Mouse (Mus musculus) G1E-ER4 (cell line): ENCODE data around the gene Chd4. TPM values are rescaled to one million over a fixed set of nuclear protein-coding genes. Genes with fewer than 3 reads are reported as not detected.

Source experiments
- GATA1 ChIP-seq: IDR thresholded peaks from one replicate; pipeline ENCODE4 v1.8.0; 2012; ENCODE audit warnings: low read length, inconsistent platforms
- polyA plus RNA-seq: library from polyadenylated mRNA; stranded (reverse); fragments of >175 nt; gene quantifications from 2 replicates; pipeline ENCODE4 v1.2.3, GENCODE M21; 2012

Gene Chd4
- polyA plus RNA-seq, 1 experiment: 228 TPM

DNA sequence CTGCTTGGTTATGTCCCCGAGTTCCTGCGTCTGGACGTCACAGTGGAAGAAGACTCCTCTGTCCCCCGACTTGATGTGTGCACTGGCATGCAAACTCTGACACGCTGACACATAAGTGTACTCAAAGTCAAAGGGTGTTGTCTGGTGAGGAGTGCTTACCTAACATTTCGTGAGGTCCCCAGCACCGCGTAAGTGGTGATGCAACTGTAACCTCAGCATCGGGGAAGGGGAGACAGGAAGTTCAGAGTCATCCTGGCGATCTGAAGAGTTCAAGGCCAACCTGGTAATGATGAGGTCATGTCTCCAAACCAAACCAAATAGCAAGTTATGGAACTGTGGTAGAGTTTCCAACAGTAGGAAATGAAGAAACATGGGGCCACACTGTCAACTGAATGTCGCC, 16.8 kb downstream of the Chd4 start:
- no peak for TF ChIP-seq GATA1

DNA sequence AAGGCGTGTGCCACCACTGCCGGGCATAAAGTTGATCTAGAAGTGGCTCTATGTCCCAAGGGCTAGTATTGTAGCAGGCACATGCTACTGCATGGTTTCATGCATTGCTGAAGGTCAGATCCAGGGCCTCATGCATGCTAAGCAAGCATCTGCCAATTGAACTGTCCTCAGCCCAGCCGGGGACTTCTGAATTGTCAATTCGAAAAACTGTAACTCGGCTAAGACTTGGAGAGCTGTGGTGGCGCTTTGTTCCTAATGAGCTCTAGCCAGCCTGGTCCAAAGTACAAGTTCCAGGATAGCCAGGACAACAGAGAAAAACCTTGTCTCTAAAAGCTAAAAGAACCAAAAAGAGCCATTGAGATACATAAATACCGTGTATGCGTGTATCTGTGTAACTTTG, 23.6 kb downstream of the Chd4 start:
- no peak for TF ChIP-seq GATA1

DNA sequence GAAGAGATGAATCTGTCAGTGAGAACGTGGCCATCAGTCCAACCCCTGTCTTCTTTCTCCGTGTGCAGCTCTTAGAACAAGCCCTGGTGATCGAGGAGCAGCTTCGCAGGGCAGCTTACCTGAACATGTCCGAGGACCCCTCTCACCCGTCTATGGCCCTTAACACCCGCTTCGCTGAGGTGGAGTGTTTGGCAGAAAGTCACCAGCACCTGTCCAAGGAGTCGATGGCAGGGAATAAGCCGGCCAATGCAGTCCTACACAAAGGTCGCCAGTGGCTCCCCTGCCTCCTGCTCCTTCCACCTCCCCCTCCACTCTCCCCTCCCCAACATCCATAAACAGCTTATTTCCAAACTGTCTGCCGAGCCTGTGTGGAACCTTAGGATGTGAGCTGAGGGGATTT, 32.9 kb downstream of the Chd4 start:
- TF ChIP-seq GATA1: no peak

DNA sequence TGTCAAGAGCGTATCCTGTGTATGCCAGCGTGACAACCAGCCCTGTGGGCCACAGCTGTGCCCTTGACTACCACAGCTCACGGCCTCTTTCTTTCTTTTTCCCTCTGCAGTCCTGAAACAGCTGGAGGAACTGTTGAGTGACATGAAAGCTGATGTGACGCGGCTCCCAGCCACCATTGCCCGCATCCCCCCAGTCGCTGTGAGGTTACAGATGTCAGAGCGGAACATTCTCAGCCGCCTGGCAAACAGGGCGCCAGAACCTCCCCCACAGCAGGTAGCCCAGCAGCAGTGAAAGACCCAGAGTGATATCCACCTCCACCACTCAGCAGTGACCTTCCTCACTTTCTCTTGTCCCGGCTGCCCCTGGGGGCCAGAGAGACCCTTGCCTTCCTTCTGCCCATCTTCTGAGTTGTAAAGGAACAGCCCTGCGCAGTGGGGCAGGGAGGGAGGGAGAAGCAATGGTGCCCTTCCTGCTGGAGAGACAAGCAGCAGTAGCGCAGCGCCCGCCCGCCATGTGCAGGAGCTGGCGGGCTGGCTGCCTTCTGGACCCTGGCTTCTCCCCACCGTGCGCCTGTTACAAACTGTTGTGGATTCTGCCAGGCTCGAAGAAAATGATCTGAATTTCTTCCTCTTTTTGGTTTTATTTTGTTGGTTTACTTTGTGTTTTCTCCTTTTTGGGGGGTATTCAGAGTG, 34.1 kb downstream of the Chd4 start:
- no peak for TF ChIP-seq GATA1

DNA sequence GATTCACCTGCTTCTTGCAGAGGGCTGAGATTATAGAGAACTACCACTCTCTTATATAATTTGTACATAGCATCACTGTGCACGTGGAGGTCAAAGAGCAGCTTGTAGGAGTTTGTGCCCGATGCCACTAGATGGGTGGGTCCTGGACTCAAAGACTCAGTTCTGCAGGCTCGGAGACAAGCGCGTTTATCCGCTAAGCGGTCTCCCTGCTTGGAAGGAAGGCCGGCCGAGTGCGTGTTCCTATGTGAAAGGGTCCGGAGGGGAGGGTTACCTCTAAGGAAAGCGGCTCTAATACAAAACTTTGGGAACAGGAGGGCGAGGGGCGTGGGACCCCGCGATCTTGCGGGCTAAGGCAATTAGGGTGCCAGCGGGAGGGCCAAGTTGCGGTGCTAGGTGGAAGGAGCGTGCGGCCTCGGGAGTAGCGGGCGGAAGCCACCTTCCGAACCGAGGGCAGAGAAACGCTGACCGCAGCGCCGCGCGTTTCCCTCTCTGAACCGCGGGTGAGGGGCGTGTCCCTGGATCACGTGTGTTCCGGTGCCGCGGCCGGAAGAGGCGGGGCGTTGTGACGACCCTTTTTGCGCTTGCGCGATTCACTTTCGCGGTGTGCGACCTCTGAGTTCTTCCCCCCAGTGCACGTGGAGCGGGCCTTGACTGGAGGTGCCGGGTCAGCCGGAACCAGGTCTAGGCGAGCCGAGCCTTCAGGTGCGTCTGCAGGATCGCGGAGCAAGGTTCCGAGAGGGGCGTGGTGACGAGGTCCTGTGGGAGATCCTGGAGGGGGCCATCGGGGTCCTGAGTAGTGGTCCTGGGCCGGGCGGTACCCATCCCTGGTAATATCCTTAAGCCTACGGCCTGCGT, 35.7 kb downstream of the Chd4 start, which contains the start of gene Nop2:
Gene Nop2, plus strand, starts transcription at position 608 of the 855 bp plus-strand sequence.
- TF ChIP-seq GATA1: no peak

DNA sequence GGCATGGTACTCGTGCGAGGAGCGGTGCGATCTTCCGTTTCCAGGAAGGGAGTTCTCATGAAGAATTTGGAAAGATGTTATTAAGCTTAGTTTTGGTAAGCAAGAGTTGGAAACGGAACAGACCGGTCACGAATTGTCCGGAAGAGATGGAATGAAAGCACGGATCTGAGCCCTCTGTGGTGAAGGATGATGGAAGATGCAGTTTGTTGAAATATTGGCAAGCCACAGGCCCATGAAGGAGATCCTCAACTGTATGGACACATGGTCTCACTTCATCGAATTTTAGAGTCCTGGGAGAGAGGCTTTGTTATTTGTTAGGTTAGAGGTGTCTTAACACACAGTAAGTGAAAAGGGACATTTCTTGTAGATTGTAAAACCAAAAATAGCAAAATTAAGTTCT, 36.7 kb downstream of the Chd4 start:
- TF ChIP-seq GATA1: no peak

DNA sequence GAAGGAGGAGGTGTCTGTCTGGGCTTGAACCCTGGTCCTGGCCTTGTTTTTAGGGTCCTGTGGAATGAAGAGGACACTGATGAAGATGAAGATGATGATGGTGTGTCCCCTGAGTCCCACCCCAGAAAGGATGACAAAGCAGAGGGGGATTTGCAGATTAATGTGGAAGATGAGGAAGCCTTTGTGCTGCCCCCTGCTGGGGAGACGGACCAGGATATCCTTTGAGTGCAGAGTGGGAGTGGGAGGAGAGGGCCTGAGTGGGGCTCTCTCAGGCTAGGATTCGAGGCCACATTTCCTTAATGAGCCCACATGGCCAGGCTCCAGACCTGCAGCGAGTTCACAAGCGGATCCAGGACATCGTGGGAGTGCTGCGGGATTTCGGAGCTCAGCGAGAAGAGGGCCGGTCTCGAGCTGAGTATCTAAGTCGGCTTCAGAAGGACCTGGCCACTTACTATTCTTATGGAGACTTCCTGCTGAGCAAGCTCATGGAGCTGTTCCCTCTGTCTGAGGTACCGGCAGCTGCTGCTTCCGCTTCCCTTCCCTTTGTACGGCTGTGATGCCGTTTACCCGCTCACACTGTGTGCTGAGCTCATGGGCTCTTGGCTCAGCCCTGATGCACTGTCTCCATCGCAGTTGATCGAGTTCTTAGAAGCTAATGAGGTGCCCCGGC, 41.4 kb downstream of the Chd4 start:
- TF ChIP-seq GATA1: no peak

DNA sequence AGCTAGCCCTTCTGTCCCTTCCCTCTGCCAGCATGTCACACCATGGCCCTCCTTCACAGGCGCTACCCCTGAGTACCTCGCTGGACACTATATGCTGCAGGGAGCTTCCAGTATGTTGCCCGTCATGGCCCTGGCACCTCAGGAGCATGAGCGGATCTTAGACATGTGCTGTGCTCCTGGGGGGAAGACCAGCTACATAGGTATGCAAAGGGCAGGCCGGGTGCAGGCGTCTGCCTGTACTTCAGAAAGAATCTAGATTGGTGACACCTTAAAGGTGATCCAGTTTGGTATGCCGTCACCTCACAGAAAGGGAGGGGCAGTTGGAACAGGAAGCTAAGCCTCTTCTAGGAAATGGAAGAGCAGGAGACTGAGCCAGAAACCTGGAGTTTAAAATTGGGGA, 44.0 kb downstream of the Chd4 start:
- TF ChIP-seq GATA1: no peak

DNA sequence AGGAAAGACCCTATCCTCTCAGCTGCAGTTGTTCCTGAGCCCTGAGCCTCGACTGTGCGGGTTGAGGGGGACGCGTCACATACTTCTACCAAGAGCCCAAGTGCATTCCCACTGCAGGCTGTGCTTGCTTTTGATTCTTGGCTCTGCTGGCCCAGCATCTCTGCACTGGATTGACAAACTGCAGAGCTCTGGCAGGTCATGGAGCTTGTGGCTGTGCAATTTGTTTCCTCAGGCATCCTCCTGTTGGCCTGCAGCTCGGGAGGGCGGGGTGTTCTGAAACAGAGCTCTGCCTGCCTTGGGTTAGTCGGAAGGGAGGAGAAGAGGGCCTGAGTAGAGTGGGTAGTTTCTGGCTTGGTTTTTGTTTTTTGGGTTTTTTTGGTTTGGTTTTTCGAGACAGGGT, 46.7 kb downstream of the Chd4 start:
- no peak for TF ChIP-seq GATA1

DNA sequence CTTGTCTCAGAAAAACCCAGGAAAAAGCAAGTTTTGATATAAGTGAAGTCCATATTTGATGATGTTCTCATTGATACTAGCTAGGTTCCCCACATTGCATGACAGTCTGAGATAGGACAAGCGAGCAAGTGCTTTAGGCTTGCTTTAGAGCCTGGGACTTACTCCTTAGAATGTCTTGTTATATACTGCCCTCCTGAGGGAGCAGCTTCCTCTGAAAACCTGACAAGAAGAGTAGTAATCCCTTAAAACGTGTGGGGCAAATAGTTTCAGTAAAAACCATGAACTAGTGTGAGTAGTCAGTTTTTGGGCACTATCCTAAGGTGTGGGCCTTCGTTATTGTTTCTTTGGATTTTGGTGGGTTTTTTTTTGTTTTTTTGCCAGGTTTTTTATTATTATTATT, 47.3 kb downstream of the Chd4 start:
- TF ChIP-seq GATA1: no peak

DNA sequence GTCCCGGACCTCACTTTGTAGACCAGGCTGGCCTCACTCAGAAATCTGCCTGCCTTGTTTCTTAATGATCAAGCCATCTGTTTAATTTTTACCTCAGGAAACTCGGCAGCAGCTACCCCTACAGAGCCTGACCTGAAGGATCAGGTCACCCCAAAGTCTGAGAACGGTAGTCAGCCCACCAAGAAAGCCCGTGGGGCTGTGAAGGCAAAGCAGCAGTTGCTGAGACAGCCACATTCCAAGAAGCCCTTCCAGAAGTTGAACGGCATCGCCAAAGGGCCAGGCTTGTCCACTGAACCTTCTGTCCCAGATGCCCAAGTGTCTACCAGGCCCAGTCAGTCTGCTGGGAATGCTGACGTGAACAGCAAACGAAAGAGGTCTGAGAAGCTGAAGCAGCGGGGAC, 48.1 kb downstream of the Chd4 start:
- no peak for TF ChIP-seq GATA1

DNA sequence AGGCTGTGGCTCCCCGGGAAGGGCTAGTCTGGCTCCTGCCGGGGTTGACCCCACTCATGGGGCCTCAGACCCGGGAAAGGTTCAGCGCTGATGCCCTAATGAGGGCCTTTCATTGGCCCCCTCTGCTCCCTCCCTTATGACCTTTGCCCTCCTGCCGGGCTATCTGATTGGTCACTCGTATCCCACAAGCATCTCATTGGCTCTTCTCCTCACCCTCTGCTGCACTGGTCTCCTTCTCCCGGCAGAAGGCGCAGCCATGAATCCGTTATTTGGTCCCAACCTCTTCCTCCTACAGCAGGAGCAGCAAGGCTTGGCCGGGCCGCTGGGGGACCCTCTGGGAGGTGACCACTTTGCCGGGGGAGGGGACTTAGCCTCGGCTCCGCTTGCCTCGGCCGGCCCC, 49.2 kb downstream of the Chd4 start, which contains the start of gene Iffo1:
Gene Iffo1, plus strand, starts transcription at position 241 of the 400 bp plus-strand sequence.
- no peak for TF ChIP-seq GATA1

DNA sequence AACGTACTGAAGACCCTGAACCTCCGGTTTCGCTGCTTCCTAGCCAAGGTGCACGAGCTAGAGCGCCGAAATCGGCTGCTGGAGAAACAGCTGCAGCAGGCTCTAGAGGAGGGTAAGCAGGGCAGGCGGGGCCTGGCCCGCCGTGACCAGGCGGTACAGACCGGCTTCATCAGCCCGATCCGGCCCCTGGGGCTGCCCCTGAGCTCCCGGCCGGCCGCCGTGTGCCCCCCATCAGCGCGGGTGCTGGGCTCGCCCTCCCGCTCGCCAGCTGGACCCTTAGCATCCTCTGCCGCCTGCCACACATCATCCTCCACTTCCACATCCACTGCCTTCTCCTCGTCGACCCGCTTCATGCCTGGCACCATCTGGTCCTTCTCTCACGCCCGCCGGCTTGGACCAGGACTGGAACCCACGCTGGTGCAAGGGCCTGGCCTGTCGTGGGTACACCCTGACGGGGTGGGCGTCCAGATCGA, 49.7 kb downstream of the Chd4 start:
- TF ChIP-seq GATA1: no peak

DNA sequence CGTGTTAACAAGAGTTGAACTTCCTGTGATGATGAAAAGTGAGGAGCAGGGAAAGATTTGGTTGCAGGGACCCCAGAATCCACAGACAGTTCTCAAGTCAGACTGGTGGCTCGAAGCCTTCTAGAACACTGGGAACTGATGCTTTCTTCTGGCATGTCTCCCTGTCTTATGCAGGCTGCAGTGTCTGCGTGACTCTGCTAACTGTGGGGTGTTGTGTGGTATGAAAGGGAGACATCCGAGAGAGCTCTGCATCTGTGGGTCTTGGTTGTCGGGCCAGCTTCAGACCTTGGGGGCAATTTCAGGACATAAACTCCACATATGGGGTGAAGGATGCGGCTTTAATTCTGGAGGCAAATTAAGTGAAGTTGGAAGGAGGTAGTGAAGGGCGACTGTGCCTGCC, 50.4 kb downstream of the Chd4 start:
- TF ChIP-seq GATA1: no peak

DNA sequence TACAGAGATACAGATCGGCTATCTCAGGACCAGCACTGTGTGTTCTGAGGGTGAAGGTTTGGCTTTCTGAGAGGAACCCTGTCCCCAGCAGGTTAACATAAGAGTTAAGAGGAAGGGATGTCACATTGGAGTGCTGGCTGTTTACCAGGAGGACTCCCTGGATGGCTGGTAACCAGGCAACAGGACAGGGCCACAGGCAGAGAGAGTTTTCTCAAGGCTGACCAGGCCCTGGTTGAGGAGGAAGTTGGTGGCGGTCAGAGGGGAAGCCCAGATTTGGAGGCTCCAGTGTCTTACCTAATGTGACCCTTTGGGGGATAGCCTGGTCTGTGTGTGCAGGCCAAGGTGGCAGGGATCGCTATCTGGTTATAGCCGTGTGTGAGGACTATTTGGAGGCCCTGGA, 51.0 kb downstream of the Chd4 start:
- TF ChIP-seq GATA1: no peak

DNA sequence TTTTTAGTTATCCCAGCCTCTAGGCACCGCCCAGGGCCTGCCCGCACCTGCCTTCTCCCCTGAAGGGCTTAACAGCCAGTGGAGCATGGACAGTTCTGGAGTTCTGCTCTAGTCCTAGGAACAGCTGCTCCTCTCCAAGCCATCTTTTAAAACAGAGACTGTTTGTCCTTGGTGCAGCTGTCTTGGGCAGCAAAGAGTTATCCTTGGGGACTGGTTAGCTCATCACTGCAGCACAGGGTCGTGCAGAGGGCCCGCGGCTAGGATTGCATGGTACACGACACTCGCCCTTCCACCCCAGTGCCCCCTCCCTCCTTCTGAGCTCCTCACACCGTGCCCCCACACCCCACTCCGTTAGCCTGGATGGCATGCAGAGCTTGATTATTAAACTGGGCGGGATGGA, 51.5 kb downstream of the Chd4 start:
- TF ChIP-seq GATA1: no peak
